Mouse (Mus musculus) ovary, postnatal 14 days (tissue): ENCODE measurements around the gene Cdh4.

Source experiments
- DNase-seq: peaks from one replicate; pipeline ENCODE4 v3.0.0; 2022; ENCODE audit warnings: low spot score

Cdh4 gene

DNA sequence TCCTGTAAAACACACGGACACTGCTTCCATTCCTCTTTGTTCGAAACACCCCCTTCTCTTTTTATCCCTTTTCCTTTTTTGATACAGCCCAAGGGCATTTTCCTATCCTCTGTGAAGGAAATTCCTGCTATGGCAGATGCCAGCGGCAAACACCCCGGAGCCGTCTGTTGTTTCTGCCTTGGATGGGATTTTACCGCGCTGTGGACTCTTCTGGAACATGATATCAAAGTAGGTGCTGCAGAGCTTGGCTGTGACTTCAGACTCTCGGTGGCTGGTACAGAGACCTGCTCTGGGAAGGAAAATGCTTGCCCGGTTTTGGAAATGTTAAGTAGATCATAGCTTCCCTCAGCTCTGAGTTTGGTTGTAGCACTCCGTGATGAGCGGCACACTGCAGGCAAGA lies 156.7 kb downstream of the Cdh4 start:
- no peak for DNase-seq

DNA sequence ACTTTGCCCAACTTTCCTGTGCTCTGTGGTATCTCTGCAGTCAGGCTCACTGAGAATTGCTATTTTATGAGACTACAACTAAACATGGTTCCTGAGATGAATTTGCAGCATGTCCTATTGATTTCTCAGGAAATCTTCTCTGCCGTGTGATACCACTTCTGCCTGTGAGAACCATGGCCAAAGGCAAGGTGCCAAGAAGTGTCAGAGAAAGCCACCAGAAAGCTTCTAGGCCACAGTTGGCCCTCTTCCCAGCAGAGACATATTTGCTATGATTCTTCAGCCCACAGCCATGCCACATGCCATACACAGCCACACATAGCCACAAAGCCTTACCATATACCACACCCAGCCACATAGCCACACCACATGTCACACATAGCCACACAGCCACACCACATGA lies 157.7 kb downstream of the Cdh4 start:
- no peak for DNase-seq

DNA sequence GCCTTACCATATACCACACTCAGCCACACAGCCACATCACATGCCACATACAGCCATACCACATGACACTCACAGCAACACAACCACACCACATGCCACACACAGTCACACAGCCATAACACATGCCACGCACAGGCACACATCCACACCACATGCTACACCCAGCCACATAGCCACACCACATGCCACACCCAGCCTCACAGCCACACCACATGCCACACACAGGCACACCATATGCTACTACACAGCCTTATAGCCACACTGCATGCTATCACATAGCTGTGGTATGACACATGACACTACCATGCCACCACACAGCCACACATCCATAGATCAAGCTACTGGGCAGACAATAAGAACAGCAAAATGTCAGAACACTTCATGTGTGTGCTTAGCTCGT lies 158.1 kb downstream of the Cdh4 start:
- DNase-seq = no peak

DNA sequence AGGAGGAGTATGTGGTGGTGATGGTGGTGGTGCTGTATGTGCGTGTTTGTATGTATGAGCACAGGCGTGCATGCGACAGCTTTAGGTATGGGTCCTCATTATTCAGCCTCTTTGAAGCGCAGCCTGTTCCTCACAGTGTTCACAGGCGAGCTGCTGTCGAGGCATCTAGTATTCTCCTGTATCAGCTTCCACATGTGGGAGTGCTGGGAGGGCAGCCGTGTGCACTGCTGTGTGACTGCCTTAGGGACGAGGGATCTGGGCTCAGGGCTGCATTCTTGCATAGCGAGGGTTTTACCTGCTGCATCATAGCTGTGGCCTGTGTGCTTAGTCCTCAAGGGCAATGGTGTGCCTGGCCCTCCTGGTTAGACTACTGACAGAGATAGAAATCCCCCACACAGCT lies 158.9 kb downstream of the Cdh4 start:
- DNase-seq = no peak

DNA sequence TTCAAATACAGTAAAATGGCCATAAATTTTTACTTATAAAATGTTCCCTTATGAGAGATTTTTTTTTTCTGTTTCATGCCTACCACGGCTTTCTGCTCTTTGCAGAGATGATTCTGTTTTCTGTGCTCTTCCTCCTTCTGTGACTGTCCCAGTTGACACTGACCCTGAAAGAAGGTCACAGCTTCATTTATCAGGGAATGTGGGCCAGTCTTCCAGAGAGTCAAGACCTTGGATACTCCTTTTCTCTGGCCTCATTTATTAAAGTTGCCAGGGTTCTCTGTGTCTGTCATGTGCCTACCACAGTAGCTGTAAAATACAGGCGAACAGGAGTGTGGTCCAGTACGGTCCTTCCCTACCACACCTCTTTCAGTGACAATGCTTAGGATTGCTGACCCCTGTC lies 162.5 kb downstream of the Cdh4 start:
- no peak for DNase-seq

DNA sequence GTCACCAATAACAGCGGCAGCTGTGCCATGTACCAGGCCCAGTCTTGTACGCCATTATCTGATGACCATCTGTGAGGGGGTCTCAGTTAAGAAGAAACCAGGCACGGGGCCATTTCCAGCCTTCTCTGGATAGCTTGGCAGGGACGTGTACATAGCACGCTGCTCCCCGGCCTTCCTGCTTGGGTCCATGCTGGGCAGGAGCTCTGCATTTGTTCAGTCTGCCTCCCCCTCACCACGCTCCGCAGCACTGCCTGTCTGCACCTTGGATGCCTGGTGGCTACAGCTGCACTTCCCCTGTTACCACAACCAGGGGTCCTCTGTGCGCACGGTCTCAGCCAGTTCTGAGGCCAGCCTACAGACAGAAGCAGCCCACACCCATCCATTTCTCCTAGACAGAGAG lies 163.0 kb downstream of the Cdh4 start:
- DNase-seq = no peak

DNA sequence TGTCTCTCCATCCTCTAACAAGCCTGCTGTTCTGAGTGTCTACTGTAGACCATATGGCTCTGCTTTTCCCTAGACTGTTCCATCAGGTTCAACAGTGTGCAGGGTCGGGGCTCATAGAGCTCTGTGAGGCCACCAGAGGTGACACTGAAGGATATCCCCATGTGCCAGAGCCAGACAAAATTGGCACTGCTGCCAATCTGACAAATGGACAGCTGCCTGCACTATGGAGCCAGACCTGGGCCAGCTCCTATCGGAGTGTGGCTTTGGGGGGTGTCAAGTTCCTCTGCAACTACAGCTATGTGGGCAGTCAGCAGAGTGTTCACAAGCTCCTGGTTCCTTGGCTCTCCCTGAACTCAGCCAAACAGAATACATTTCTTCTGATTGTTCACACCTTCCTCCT lies 164.1 kb downstream of the Cdh4 start:
- DNase-seq = no peak

DNA sequence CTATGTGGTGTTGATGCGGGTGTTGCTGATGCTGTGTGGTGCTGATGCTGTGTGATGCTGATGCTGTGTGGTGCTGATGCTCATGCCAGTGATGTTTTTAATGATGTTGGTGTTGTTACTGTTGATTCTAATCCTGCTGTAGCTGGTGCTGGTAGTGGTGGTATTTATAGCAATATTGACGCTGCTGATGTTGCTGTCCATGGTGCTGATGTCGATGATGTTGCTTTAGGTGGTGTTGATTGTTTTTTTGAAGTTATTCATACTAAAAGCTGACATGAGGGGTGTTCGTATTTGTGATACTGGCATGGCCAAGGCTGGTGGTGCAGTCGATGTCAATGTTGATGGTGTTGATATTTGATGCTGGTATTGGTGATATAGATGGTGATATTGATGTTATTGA lies 173.7 kb downstream of the Cdh4 start:
- DNase-seq = peak; percentile 17

DNA sequence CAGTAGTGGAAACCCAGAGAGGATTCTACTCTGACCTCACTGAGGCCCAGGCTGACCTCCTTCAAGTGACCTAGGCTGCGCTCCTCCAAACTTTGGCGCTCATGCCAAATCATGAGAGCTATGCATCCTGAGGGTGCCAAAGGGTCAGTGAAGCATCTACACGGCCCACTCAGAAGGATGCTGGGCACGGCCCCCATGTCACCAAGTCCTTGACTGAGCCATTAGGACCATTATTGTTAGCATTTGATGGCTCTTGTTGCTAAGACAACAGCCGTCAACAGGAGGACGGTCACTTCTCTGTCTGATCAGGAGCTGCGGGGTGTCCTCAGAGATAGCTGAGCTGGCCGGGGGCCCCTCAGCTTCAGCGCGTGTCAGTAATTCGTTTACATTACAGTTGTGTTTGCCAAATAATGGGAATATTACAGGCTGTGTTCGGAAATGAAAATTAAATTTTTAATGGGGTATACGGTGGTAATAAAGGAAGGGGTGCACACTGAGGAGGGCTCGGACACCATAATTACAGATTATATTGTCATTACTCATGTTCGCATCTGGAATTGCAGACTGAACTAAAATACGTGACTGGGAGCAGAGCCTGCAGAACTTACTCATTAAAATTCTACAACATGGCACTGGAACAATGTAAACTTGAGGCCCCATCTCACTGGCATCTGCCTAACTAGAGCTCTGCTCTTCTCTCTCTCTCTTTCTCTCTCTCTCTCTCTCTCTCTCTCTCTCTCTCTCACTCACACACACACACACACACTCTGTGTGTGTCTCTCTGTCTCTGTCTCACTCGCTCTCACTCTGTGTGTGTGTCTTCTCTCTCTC lies 181.6 kb downstream of the Cdh4 start:
- no peak for DNase-seq

DNA sequence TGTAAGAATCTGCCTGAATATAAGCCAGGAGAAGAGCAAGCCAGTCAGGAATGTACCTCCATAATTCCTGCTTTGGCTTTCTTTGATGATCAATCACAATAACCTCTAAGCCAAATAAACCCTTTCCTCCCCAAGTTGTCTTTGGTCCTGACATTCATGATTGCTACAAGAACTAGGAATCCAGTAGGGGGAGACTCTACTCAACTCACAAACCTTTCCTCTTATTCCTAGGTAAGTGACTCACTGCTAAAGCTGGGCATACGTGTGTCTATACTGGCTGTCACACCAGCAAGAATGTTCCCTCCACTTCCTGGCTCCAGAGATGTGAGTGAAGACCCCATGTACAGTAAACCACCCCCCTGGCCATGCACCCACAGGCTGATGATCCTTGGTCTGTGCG lies 185.3 kb downstream of the Cdh4 start:
- DNase-seq = no peak

DNA sequence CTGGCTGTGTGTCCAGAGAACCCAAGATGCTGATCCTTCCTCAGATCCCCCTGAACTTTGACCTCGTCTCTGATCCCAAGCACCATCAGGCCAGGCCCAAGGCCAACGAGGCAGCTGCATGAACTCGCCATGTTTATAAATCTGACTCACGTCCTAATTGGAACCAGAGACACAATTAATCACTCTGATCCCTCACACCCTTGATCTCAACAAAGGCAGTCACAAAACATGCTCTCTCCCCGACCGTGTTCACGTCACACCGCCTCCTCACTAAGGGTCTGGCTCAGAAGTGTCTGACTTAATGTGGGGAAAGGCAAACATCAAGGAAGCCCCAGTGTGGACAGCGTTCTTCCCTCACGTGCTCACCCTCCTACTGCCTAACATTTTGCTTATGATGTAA lies 188.5 kb downstream of the Cdh4 start:
- DNase-seq = no peak

DNA sequence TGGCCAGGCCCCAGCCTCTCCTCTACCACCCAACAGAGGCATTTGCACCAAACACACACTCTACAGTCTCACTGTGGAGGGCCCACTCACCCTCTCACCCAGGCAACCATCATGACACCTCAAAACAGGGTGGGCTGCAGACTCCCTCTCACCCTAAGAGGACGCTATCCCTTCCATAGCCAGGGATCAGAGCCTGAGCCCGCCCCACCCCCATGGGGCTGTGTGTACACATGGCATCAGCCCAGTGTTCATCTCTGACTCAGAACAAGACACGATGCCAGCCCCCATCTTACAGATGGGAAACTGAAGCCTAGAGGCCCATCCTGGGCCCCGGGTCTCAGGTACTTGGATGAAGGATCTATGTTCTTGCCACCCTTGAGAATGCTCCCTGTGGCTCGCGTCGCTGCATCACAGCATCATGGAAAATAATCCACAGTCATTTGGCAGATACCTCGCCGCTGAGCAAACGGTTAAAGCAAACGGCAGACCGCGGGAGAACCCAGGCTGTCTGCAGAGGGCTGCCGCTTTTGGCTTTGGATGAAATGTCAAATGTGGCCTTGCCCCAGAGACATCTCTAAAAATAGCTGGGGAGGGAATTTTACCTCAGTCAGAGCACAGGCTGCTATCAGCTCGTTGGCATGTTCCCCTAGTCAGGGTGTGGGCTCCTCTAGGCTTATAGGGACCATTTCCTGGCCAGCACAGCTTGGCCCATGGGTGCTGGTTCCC lies 198.5 kb downstream of the Cdh4 start:
- DNase-seq = no peak

DNA sequence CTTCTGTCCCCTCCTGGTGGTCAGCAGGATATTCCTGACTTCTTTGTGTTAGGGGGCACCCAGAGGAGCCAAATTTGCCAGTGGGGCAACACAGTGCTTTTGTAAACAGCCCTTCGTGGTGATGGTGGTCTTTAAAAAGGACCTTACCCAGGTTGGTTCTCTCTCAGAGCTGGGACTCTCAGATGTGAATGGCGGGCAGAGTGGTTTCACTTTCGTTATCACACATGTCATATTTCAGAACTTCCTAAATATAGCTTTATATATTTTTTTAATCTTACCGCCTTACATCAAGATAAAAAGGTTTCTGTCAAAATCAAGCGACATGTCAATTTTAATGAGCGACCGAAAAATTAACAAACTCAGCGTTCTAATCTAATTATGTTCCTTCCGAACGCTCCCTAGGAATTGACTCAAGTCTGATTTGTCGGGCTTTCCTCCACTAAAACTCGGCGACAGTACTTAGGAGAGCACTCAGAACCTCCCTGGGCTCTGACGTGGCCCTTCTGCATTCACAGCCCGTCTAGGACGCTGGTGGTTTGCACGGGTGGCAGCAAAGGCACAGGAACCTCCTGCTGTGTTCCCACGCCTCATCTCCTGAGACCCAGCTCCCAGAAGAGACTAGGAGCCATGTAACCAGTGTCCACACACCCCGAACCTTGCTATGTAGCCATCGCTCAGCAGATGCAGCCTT lies 206.5 kb downstream of the Cdh4 start:
- no peak for DNase-seq

DNA sequence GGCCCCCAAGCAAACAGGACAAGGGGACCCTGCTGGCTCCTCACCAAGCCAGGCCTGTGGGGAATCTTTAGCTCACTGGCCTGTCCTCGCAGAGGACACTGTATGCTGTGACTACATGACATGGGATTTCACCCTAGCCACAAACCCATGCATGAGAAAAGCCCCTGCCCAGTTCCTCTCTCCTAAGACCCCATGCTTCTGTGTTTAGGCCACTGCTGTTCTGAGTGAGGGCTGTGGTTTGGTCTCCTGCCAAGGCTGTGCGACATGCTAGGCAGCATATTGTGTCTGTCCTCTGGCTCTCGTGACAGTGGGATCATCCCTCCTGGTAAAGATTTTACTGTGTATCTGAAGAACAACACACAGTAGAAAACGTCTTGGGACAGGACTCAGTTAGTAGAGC lies 207.1 kb downstream of the Cdh4 start:
- no peak for DNase-seq

DNA sequence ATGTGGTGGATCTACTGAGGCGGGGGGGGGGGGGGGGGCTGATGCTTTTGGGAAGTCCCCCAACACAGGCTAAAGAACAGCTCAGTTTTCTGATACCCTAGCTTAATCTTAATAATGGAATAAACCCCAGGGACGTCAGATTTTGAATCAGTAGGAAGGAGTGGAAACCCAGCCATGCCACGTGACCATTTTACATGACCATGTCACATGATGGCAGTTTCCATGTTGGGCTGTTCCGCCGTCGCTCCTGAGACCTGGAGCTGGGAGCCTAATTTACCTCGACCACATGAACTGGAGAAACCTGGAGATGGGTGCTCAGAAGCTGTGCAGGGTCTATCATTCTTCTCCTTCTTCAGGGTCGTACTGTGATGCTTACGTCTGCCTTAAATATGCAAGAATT lies 207.9 kb downstream of the Cdh4 start:
- DNase-seq = no peak

DNA sequence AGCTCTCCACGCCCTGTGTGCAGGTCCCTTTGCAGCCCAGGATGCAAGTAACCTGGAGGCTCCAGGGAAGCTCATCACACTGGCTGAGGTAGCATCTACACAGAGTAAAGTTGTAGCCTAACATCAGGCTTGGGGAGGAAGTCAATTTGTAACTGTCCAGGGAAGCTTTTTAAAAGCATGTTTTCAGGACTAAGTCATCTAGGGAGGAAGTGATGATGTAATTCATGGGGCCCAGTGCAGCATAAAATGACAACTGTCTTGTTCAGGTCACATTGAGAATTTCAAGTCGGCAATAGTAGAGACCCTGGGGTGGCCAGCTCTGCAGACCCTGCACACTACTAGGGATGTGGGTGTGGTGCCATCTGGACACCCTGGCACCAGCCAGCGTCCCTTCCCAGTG lies 213.3 kb downstream of the Cdh4 start:
- DNase-seq = no peak

DNA sequence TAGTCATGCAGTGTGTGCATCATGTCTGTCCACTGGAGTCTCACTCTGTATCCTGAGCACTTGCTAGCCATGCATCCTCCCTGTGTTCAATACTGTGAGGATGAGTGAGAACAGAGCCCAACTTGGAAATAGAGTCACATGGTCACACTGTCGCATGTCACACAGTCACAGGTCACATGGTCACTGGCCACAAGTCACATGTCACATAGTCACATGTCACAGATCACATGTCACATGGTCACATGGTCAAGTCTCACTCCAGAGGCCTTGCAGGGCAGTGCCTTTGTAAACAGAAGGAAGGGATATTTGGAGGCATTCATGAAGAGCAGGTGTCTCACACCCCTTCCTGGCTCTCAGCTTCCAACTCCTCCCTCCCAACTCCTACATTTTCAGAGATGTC lies 217.0 kb downstream of the Cdh4 start:
- DNase-seq = no peak

DNA sequence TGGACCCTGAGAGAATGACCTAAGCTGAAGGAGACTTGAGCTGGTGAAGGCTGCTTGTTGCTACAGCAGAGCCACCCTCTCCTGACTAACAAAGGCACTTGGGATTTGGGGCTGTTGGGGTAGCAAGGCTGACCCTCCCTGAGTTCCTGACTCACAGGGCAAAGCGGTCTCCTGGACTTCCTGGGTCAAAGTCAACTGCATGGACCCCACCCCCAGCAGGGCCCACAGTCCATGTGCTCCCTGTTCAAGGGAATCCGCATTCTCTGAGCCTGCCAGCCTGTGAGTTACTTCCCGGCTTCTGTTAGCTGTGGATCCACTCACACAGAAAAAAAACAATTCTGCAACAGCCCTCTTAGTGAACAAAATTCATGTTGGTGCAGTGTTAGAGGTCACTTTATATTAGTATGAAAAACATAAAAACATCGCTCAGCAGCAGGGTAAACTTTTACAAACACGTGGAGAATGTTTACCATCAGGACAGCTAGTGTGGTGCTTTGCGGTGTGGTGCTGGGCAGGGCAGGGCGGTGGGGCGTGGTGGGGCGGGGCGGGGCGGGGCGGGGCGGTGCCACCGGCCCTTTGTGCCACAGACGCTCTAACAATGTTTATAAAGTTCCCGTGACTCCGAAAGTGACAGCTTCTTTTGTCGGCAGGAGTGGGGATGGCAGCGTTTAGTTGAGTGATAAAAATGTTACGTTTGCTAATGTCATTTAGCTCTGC lies 219.9 kb downstream of the Cdh4 start:
- DNase-seq = no peak

DNA sequence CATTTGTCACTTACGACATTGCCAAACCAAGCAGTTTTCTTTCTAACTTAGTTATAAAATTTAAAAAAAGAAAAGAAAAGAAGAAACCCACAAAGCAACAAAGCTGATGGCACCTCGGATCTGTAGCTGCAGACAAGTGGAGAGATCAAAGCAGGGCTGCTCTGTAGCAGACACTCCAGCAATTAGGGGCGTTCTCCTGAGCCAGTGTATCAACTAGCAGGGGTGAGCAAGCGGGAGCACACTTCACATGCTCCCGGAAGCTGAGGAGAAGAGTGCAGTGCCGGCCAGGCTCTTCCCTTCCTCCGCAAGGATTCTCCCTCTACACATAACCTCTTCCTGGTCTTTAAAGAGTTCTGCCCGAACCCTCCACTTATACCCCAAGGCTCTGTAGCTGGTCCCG lies 220.5 kb downstream of the Cdh4 start:
- DNase-seq = no peak

DNA sequence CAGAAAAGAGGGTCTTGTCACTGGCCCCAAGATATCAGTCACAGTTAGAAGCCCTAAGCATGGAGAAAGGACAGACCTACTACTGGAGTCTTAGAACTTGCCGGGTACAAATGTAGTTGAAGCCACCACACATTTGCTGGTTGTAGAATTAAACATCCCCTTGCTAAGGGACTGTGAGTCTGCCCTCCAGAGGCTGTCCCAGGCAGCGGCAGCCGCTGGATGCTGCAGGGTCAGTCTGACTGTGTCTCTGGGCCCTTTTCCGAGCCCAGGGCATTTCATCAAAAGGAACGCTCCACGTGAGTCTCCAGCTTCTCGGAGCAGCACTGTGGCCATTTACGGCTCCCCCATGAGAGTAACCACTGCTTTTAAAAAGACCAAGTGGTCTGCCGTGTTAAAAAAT lies 221.4 kb downstream of the Cdh4 start:
- no peak for DNase-seq

DNA sequence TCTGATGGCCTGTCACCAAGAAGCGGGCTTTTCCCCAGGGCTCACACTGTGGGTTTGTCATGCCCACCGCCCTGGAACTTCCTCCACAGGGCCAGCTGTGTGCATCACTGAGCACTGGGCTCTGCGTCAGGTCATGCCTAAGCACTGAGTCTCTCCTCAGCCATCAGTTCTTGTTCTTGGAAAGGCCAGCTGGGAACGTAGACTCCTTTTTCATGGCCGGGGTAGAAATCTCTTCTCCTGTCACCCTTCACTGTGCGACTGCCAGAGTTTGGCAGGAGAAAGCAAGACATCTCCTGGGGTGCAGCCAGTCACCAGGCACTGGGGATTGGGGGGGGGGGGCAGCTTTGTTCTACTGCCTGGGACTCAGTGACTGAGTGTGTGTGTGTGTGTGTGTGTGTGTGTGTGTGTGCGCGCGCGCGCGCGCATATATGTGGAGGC lies 222.0 kb downstream of the Cdh4 start:
- DNase-seq = no peak

DNA sequence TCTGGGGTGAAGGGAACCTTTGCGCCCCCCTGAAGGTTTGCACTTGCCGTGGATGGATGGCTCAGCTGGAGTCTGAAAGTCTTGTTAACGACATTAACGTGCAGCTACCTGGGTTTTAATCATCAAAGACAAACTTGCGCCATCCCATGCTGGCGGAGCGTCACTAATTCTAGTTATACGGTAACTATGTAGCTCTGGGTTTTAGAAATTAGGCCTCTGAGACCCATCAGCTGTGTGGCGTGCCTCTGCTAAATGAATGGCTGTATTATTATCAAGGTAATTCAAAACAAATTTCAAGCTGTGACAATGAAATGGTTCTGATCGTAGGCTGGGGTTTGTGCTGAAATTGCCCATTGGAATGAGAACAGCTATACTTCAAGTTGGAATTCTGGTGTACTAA lies 228.5 kb downstream of the Cdh4 start:
- DNase-seq = no peak

DNA sequence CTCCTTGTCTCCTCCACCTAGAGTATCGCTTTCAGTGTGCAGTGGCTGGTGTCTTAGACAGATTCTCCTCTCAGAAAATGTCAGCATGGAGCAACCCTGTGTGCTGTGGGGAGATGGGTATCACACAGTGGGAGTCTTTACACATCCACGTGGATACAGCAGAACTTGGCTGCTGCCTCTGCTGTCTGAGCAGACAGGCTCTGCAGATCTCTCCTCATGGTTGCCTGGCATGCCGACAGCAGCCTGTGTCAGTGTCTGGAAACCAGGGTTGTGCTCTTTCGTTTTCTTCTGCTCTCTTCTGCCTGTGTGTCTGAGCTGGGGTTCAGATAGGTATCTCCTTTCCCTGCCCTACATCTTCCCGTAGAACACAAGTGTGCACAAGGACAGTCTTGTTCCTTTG lies 237.6 kb downstream of the Cdh4 start:
- DNase-seq = no peak
